Mouse (Mus musculus) sigmoid colon, adult 10 weeks (tissue): ENCODE data around the gene Gm21996. TPM values are rescaled to one million over a fixed set of nuclear protein-coding genes. Genes with fewer than 3 reads are reported as not detected.

ENCODE experiments used
- polyA plus RNA-seq: library from polyadenylated mRNA; stranded (reverse); fragments of 350-450 nt; fragmentation: Illumina TruSeq; extraction: RNeasy Lipid Tissue Mini Kit (QIAGEN cat#74804); gene quantifications from one replicate; pipeline ENCODE4 v1.2.3, GENCODE M21; 2014; ENCODE audit warnings: low read depth, low replicate concordance

The Gm21996 gene
- not detected for polyA plus RNA-seq

GRCm38 (mm10) chrY:89745432-89745831 lies at the start of gene Gm21996:
Gene Gm21996 (minus strand): TSS chrY:89745532.

